Mouse (Mus musculus) kidney, embryonic 15.5 days (tissue): ENCODE results near the gene Abcd1. TPM values are rescaled to one million over a fixed set of nuclear protein-coding genes. Genes with fewer than 3 reads are reported as not detected.

ENCODE experiments used
- ATAC-seq: fragments of 200-750 bp; cut with Nextera tagmentation; replicated peaks from 2 replicates; pipeline ENCODE4 v1.8.0; 2017; ENCODE audit warnings: moderate TSS enrichment; ENCODE audit not compliant: low FRiP score
- H3K27ac ChIP-seq: fragments of 300-500 bp; sonication (generic); 2 replicates; pipeline ENCODE4 v1.5.1; 2015; ENCODE audit warnings: mild to moderate bottlenecking, inconsistent platforms
- H3K27me3 ChIP-seq: fragments of 300-500 bp; sonication (generic); 2 replicates; pipeline ENCODE4 v1.6.1; 2015; ENCODE audit warnings: inconsistent platforms
- H3K36me3 ChIP-seq: fragments of 300-500 bp; sonication (generic); 2 replicates; pipeline ENCODE4 v1.6.1; 2015; ENCODE audit warnings: inconsistent platforms
- H3K4me1 ChIP-seq: fragments of 300-500 bp; sonication (generic); 2 replicates; pipeline ENCODE4 v1.6.1; 2015; ENCODE audit warnings: inconsistent platforms
- H3K4me2 ChIP-seq: fragments of 300-500 bp; sonication (generic); 2 replicates; pipeline ENCODE4 v1.6.1; 2015; ENCODE audit warnings: moderate library complexity, mild to moderate bottlenecking, inconsistent platforms
- H3K4me3 ChIP-seq: fragments of 300-500 bp; sonication (generic); replicated peaks from 2 replicates; pipeline ENCODE4 v1.5.1; 2015; ENCODE audit warnings: mild to moderate bottlenecking, inconsistent platforms
- H3K9ac ChIP-seq: fragments of 300-500 bp; sonication (generic); 2 replicates; pipeline ENCODE4 v1.6.1; 2015; ENCODE audit warnings: mild to moderate bottlenecking, inconsistent platforms
- H3K9me3 ChIP-seq: fragments of 300-500 bp; sonication (generic); replicated peaks from 2 replicates; pipeline ENCODE4 v1.6.1; 2016; ENCODE audit warnings: inconsistent platforms
- WGBS: fragments of 180-500 bp; shearing (Covaris S2); methylation state at CpG from one replicate; pipeline ENCODE4 v1.1.7; 2015; ENCODE audit warnings: mixed read lengths; 5-methylcytosine and 5-hydroxymethylcytosine counted together
- polyA plus RNA-seq: library from polyadenylated mRNA; unstranded; fragments of >200 nt; fragmentation: Nextera tagmentation; extraction: Ambion mirVana; gene quantifications from 2 replicates; pipeline ENCODE4 v1.2.1, GENCODE M21; 2015

Gene Abcd1
- 12.4 and 15.2 TPM in 2 replicates for polyA plus RNA-seq

DNA sequence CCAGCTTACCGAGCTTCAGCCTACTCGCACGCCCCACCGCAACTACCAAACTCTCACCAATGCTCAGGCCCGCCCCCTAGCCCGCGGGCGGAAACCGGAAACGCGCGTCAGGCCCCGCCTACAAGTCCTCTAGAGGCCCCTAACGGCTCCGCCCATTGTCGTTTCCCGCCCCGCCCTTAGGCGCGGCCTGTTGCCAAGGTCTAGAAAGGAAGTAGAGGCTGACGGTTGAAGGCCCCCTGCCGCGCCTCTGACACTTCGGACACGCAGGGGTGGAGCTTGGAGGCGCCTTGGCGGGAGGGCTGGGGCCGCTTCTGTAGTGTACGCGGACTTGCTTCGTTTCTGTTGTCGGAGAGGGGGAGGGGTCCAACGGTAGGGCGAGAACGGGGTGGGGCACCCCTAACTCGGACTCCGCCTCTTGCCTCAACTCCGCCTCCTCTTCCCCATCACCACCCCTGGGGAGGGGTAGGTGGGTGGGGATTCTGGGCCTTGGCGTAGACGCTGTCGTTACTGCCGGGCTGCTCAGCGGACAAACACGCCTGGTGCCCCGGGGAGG, at the start of gene Abcd1, which contains the start of gene Bcap31:
Gene Abcd1 (plus strand): TSS at position 489 of the 553 bp plus-strand sequence.
Gene Bcap31 (minus strand): TSS at position 67 of the 553 bp plus-strand sequence.
- ATAC-seq = peak; percentile 94
- peak within 1 kb of the TSS; percentile 58 for H3K4me3 ChIP-seq
- H3K27ac ChIP-seq = peak within 1 kb of the TSS; percentile 86
- H3K36me3 ChIP-seq = peaks cover 13% of the 10 kb centered on the region; the same call in 1 of the 2 replicates
- no peaks in the 10 kb centered on the region for H3K9me3 ChIP-seq
- peak within 1 kb of the TSS; percentile 67 for H3K4me2 ChIP-seq
- peaks cover 33% of the 10 kb centered on the region for H3K4me1 ChIP-seq
- no peaks in the 10 kb centered on the region for H3K27me3 ChIP-seq
- 22% methylated on average over 35 of the region's 45 CpGs for WGBS
- peak within 1 kb of the TSS; percentile 63 for H3K9ac ChIP-seq

- peaks cover 8% of the 10 kb centered on the region; the same call in 1 of the 2 replicates for H3K36me3 ChIP-seq
- WGBS = 51% methylated on average over 4 of the region's 4 CpGs
- H3K9me3 ChIP-seq = no peaks in the 10 kb centered on the region
- H3K4me3 ChIP-seq = no peak overlapping the region
- H3K27ac ChIP-seq = no peak overlapping the region
- H3K4me2 ChIP-seq = peak overlapping the region; percentile 75
- no peak overlapping the region for H3K9ac ChIP-seq
- H3K27me3 ChIP-seq = peaks cover 9% of the 10 kb centered on the region; the same call in 1 of the 2 replicates
- peak; percentile 47; the same call in 1 of the 2 replicates for ATAC-seq
- peaks cover 19% of the 10 kb centered on the region for H3K4me1 ChIP-seq
These were observed 44.4 kb upstream of the Abcd1 start for GRCm38 (mm10) chrX:73672031-73672431.

DNA sequence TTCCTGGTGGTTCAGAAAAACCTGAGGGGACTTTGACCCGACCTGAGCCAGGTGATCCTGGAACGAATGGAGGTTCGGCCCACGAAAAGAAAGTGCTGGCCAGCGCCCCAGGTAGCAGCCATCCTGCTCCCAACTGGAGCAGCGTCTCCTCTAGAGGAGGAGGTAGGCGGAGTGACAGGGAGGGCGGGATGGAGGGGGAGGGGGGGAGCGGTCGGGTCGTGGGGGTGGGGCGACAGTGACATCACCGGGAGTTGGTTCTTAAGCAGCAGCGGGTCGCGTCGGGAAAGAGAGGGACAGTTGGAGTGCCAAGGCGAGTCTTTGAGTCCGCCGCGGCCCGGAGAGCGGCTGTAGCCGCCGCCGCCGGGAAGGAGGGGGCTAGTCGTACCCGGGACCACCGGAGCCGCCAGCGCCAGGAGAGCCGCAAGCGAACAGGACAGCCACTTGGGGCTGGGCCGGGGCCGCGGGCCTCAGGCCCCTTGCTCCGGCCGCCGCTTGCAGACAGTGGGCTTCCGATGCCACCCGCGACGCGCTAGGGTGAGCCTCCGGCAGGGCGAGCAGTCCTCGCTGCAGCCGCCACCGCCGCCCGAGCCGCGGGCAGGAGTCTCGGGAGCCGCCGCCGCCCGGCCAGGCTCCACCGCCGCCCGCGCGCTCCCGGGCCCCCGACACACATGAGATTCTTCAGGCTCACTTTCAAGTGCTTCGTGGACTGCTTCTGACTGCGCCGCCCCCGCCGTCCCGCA, 43.3 kb upstream of the Abcd1 start, which contains the start of gene Slc6a8:
Gene Slc6a8 (plus strand): TSS at position 272 of the 740 bp plus-strand sequence.
- no peaks in the 10 kb centered on the region for H3K9me3 ChIP-seq
- H3K4me3 ChIP-seq = peak within 1 kb of the TSS; percentile 61
- 21% methylated on average over 70 of the region's 72 CpGs for WGBS
- H3K27me3 ChIP-seq = peaks cover 4% of the 10 kb centered on the region; the same call in 1 of the 2 replicates
- H3K36me3 ChIP-seq = peaks cover 8% of the 10 kb centered on the region; the same call in 1 of the 2 replicates
- peak within 1 kb of the TSS; percentile 75 for H3K4me2 ChIP-seq
- H3K27ac ChIP-seq = peak within 1 kb of the TSS; percentile 62
- H3K4me1 ChIP-seq = peaks cover 19% of the 10 kb centered on the region
- peak within 1 kb of the TSS; percentile 63 for H3K9ac ChIP-seq
- peak; percentile 78 for ATAC-seq

- Histone ChIP-seq H3K4me1 (peaks cover 19% of the 10 kb centered on the region), H3K4me2 (peak overlapping the region; percentile 75), H3K27ac (peak overlapping the region; percentile 62), H3K9me3 (no peaks in the 10 kb centered on the region), H3K36me3 (peaks cover 8% of the 10 kb centered on the region; the same call in 1 of the 2 replicates), H3K4me3 (peak overlapping the region; percentile 61), H3K27me3 (peaks cover 4% of the 10 kb centered on the region; the same call in 1 of the 2 replicates), H3K9ac (peak overlapping the region; percentile 63)
- peak; percentile 7 for ATAC-seq
- WGBS = 17% methylated on average over 38 of the region's 42 CpGs
These were observed 42.8 kb upstream of the Abcd1 start for GRCm38 (mm10) chrX:73673619-73673967.

- H3K9ac ChIP-seq = peak overlapping the region; percentile 63
- peaks cover 19% of the 10 kb centered on the region for H3K4me1 ChIP-seq
- no peaks in the 10 kb centered on the region for H3K9me3 ChIP-seq
- peaks cover 13% of the 10 kb centered on the region for H3K36me3 ChIP-seq
- peak overlapping the region; percentile 75 for H3K4me2 ChIP-seq
- H3K27ac ChIP-seq = peak overlapping the region; percentile 62
- 26% methylated on average over 20 of the region's 20 CpGs for WGBS
- H3K4me3 ChIP-seq = peak overlapping the region; percentile 61
- peaks cover 4% of the 10 kb centered on the region; the same call in 1 of the 2 replicates for H3K27me3 ChIP-seq
- peak; percentile 73 for ATAC-seq
These were observed 42.3 kb upstream of the Abcd1 start for GRCm38 (mm10) chrX:73673968-73674661.

DNA sequence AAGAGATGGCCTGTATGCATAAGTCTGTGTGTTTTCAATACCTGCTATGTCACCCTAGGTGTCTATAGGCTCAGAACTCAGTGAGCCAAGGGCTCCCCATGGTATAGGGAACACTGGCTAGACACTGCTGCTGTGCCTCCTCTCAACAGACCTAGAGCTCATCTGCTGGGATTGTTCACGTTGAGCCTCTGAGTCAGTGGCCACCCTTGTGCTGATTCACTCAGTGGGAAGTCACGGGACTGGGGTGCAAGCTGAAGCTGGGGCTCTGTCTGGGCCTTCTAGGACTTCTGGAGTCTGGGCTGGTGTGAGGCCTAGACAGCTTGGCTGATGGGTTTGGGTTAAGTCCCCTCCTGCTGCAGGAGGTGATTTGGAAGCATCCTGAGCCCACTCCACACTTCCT, 41.2 kb upstream of the Abcd1 start:
- 75% methylated on average over 2 of the region's 2 CpGs for WGBS
- peak overlapping the region; percentile 75 for H3K4me2 ChIP-seq
- H3K27me3 ChIP-seq = peaks cover 4% of the 10 kb centered on the region; the same call in 1 of the 2 replicates
- H3K4me1 ChIP-seq = peaks cover 19% of the 10 kb centered on the region
- H3K9me3 ChIP-seq = no peaks in the 10 kb centered on the region
- H3K4me3 ChIP-seq = peak overlapping the region; percentile 61
- H3K36me3 ChIP-seq = peaks cover 24% of the 10 kb centered on the region
- H3K27ac ChIP-seq = no peak overlapping the region
- no peak for ATAC-seq
- H3K9ac ChIP-seq = no peak overlapping the region

DNA sequence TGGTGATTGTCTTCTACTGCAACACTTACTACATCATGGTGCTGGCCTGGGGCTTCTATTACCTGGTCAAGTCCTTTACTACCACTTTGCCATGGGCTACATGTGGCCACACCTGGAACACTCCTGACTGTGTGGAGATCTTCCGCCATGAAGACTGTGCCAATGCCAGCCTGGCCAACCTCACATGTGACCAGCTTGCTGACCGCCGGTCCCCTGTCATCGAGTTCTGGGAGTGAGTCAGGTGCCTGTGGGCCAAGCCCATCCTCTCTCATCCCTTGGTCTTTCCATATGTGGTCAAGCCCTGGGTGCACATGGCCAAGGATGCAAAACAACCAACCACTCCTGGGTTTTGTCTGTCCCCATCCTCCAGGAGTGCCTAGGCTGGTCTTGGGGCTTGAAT, 39.7 kb upstream of the Abcd1 start:
- Histone ChIP-seq H3K36me3 (peaks cover 38% of the 10 kb centered on the region), H3K4me3 (no peak overlapping the region), H3K4me2 (no peak overlapping the region), H3K27me3 (no peaks in the 10 kb centered on the region), H3K27ac (no peak overlapping the region), H3K4me1 (peaks cover 19% of the 10 kb centered on the region), H3K9me3 (no peaks in the 10 kb centered on the region), H3K9ac (no peak overlapping the region)
- 95% methylated on average over 4 of the region's 4 CpGs for WGBS
- no peak for ATAC-seq

DNA sequence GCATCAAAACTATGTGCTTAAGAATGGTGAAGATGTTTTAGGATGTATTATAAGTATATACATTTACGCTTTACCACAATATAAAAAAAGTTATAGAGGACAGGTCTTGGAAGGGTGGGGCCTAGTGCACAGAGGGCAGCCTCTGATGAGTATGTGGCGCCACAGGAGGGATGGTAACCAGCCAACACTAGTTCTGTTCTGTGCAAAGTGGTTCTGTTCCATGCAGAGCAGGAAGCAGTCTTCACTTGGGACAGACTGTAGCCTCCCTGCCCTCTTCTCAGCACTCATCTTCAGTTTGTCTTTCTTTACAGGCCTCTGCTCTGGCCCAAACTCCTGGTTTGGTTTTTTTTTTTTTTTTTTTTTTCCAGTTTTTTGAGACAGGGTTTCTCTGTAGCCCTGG, 32.2 kb upstream of the Abcd1 start:
- peaks cover 86% of the 10 kb centered on the region for H3K36me3 ChIP-seq
- H3K9me3 ChIP-seq = no peaks in the 10 kb centered on the region
- 78% methylated on average over 2 of the region's 2 CpGs for WGBS
- no peak overlapping the region for H3K9ac ChIP-seq
- H3K4me1 ChIP-seq = no peaks in the 10 kb centered on the region
- no peak overlapping the region for H3K4me3 ChIP-seq
- no peak overlapping the region for H3K27ac ChIP-seq
- H3K4me2 ChIP-seq = no peak overlapping the region
- no peak for ATAC-seq
- peaks cover 8% of the 10 kb centered on the region; the same call in 1 of the 2 replicates for H3K27me3 ChIP-seq

DNA sequence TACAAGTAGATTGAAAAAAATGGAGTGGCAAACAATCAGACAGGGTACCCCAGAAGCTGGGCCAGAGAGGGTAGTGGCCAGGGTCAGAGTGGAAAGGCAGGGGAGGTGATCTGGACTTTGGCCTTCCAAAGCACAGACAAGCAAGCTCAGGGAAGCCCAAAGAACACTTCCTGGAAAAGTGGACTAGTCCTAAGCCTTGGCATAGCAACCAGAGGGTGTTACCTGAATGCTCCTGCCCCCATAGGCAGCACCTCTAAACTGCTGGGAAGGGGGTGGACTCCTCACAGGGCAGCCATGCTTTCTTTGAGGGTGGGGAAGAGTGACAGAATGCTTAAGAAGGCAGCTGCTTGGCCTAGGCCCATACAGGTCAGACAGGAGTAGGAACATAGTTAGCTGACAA, 31.4 kb upstream of the Abcd1 start:
- no peak for ATAC-seq
- Histone ChIP-seq H3K27me3 (peaks cover 8% of the 10 kb centered on the region; the same call in 1 of the 2 replicates), H3K4me2 (no peak overlapping the region), H3K9me3 (no peaks in the 10 kb centered on the region), H3K36me3 (peaks cover 84% of the 10 kb centered on the region), H3K4me3 (no peak overlapping the region), H3K27ac (no peak overlapping the region), H3K4me1 (no peaks in the 10 kb centered on the region), H3K9ac (no peak overlapping the region)

DNA sequence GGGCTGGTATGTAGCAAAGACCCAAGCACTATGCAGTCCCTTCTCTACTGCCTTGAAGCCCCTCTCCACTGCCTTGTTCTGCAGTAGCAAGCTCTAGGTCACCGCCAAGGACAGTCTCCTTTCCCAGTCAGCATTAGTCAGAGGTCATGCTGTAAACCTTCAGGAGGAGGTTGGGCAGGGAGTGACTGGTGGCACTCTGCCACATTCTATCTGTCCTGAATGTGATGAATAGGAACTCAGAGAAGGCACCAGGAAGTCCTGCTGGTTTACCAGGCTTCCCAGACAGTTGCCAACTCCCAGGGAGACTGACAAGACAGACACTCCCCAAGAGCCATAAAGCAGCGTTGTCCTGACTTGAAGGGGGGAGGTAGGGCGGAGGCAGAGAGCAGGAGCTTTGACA, 30.8 kb upstream of the Abcd1 start:
- WGBS = 68% methylated on average over 3 of the region's 3 CpGs
- H3K4me1 ChIP-seq = no peaks in the 10 kb centered on the region
- no peak overlapping the region for H3K4me2 ChIP-seq
- peaks cover 8% of the 10 kb centered on the region; the same call in 1 of the 2 replicates for H3K27me3 ChIP-seq
- H3K36me3 ChIP-seq = peaks cover 77% of the 10 kb centered on the region
- no peak overlapping the region for H3K9ac ChIP-seq
- H3K27ac ChIP-seq = no peak overlapping the region
- no peak overlapping the region for H3K4me3 ChIP-seq
- H3K9me3 ChIP-seq = no peaks in the 10 kb centered on the region
- ATAC-seq = no peak

DNA sequence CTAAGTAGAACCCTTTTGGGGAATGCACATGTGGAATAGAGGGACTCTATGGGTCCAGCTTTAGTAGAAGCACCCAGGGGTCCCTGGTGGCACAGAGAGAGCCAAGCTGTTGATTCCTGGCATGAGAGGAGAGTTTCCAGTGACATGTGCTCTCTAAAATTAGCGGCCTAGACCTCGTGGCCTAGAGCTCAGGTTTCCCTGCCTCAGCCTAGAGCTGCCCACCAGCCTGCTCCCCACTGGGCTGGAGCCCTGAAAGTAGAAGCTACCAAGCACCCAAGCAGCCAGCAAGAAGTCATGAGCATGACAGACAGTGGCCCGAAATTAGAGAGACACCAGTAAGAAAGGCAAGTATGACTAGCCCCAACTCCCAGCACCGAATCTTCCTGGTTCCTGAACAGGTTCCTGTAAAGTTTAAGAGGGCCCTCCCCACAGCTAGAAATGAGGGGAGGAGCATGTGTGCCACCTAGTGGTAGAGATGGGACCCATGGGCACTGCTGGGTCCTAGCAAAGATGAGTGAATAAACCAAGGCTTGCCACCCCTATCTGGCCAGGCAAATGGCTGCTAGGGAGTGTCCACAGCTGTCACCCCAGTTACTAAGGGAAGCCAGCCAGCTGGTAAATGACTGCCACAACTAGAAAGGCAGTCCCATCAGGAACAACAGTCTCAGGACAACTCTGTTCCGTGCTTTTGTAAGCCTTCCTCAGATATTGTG, 25.3 kb upstream of the Abcd1 start:
- no peak overlapping the region for H3K4me2 ChIP-seq
- ATAC-seq = no peak
- H3K27me3 ChIP-seq = peaks cover 13% of the 10 kb centered on the region; the same call in 1 of the 2 replicates
- no peak overlapping the region for H3K9ac ChIP-seq
- no peak overlapping the region for H3K4me3 ChIP-seq
- no peaks in the 10 kb centered on the region for H3K9me3 ChIP-seq
- peaks cover 49% of the 10 kb centered on the region for H3K36me3 ChIP-seq
- no peaks in the 10 kb centered on the region for H3K4me1 ChIP-seq
- WGBS = 78% methylated on average over 5 of the region's 5 CpGs
- H3K27ac ChIP-seq = no peak overlapping the region
